Mouse (Mus musculus) liver, embryonic 11.5 days (tissue): ENCODE data around the gene Col24a1. TPM values are rescaled to one million over a fixed set of nuclear protein-coding genes. Genes with fewer than 3 reads are reported as not detected.

Experiments used
- ATAC-seq: fragments of 200-750 bp; cut with Nextera tagmentation; replicated peaks from 2 replicates; pipeline ENCODE4 v1.8.0; 2017; ENCODE audit warnings: moderate number of reproducible peaks, mild to moderate bottlenecking, moderate TSS enrichment, moderate library complexity; ENCODE audit not compliant: low FRiP score
- DNase-seq: peaks from one replicate; pipeline ENCODE4 v3.0.0-alpha.2; 2017; ENCODE audit warnings: low spot score
- H3K27ac ChIP-seq: fragments of 300-500 bp; sonication (generic); 2 replicates; pipeline ENCODE4 v1.5.1; 2014; ENCODE audit warnings: mild to moderate bottlenecking, low read depth, low read length, control low read depth
- H3K27me3 ChIP-seq: fragments of 300-500 bp; sonication (generic); replicated peaks from 2 replicates; pipeline ENCODE4 v1.6.1; 2014; ENCODE audit warnings: low read length, mixed read lengths; ENCODE audit not compliant: control insufficient read depth, insufficient read depth
- H3K36me3 ChIP-seq: fragments of 300-500 bp; sonication (generic); 2 replicates; pipeline ENCODE4 v1.6.1; 2014; ENCODE audit warnings: mild to moderate bottlenecking, low read length, moderate library complexity, mixed read lengths; ENCODE audit not compliant: control insufficient read depth, insufficient read depth
- H3K4me1 ChIP-seq: fragments of 300-500 bp; sonication (generic); replicated peaks from 2 replicates; pipeline ENCODE4 v1.6.1; 2014; ENCODE audit warnings: low read length, mixed read lengths; ENCODE audit not compliant: control insufficient read depth, insufficient read depth
- H3K4me2 ChIP-seq: fragments of 300-500 bp; sonication (generic); 2 replicates; pipeline ENCODE4 v1.6.1; 2014; ENCODE audit warnings: mild to moderate bottlenecking, control low read depth, moderate library complexity
- H3K4me3 ChIP-seq: fragments of 300-500 bp; sonication (generic); 2 replicates; pipeline ENCODE4 v1.5.1; 2014; ENCODE audit warnings: low read depth, low read length, control low read depth
- H3K9ac ChIP-seq: fragments of 300-500 bp; sonication (generic); 2 replicates; pipeline ENCODE4 v1.6.1; 2014; ENCODE audit warnings: low read depth, low read length, control low read depth
- H3K9me3 ChIP-seq: fragments of 300-500 bp; sonication (generic); 2 replicates; pipeline ENCODE4 v1.6.1; 2016; ENCODE audit warnings: low read length, inconsistent platforms, mixed read lengths; ENCODE audit not compliant: control insufficient read depth
- WGBS: fragments of 180-500 bp; shearing (Covaris S2); extraction: QIAGEN DNeasy Blood & Tissue Kit; methylation state at CpG from one replicate; pipeline ENCODE4 v1.1.7; 2014; 5-methylcytosine and 5-hydroxymethylcytosine counted together
- polyA plus RNA-seq: library from polyadenylated mRNA; unstranded; fragments of >200 nt; fragmentation: Nextera tagmentation; extraction: Ambion mirVana; gene quantifications from 2 replicates; pipeline ENCODE4 v1.2.1, GENCODE M21; 2014

Gene Col24a1
- polyA plus RNA-seq, 1 experiment from 2014 or later, result 0.64 TPM

DNA sequence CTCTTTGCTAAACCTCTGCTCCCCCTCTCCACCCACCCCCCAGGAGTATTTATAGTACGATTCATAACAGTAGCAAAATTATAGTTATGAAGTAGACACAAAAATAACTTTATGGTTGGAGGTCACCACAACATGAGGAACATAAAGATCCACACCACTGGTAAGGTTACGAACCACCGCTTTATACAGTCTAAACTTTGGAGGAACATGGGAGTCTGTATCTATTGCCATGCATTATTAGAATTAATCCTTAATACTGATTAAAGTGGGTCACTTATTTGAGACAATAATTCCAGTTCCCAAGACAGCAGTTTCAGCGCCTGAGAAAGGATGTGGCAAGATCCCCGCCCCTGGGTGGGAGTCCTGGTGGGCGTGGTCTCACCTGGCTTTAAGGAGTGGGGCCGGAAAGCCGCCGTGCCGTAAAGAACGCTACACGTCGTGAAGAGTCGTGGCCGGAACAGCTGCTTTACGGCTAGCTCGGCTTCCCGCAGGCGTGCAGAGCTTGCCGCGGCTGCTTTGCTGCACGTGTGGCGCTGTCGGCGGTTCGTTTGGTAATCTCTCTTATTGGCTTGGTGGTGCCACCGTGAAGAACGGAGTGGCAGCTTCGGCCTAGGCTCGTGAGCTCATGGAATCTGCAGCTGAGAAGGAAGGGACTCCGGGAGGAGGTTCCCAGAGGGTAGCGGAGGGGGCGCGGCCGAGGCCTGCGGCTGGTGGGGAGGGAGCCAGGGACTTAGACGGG, 283.6 kb downstream of the Col24a1 start, which contains the start of gene Znhit6:
TSS of gene Znhit6 (plus strand) at position 463 of the 739 bp plus-strand sequence.
- Histone ChIP-seq H3K9me3 (no peaks in the 10 kb centered on the region), H3K9ac (peak within 1 kb of the TSS; percentile 75), H3K27ac (no peak within 1 kb of the TSS), H3K4me1 (peaks cover 10% of the 10 kb centered on the region), H3K27me3 (no peaks in the 10 kb centered on the region), H3K36me3 (peaks cover 18% of the 10 kb centered on the region), H3K4me3 (peak within 1 kb of the TSS; percentile 84), H3K4me2 (peak within 1 kb of the TSS; percentile 88)
- ATAC-seq (peak; percentile 91), DNase-seq (peak; percentile 87)
- 5% methylated on average over 37 of the region's 37 CpGs for WGBS

DNA sequence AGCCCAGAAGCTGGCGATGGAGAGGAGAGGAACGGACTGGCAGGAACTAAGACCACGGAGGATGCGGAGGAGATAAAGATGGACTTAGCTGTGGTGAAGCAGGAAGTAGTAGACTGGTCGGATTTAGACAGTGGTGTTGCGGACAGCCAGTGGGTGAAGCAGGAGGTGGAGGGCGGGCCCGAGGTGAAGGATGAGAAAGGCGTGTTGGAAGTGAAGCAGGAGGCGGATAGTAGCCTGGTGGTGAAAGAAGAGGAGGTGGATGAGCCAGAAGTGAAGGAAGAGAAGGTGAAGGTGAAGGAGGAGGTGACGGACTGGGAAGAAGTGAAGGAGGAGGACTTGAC, 284.2 kb downstream of the Col24a1 start:
- ATAC-seq (peak; percentile 66; the same call in 1 of the 2 replicates), DNase-seq (no peak)
- H3K4me1 ChIP-seq, result peaks cover 10% of the 10 kb centered on the region
- peak overlapping the region; percentile 84 for H3K4me3 ChIP-seq
- peak overlapping the region; percentile 88 for H3K4me2 ChIP-seq
- no peaks in the 10 kb centered on the region for H3K27me3 ChIP-seq
- no peak overlapping the region for H3K27ac ChIP-seq
- H3K9ac ChIP-seq, result peak overlapping the region; percentile 75
- under 1% methylated on average over 11 of the region's 11 CpGs for WGBS
- peaks cover 18% of the 10 kb centered on the region for H3K36me3 ChIP-seq
- no peaks in the 10 kb centered on the region for H3K9me3 ChIP-seq

- H3K4me2 ChIP-seq, result peak overlapping the region; percentile 88
- H3K27me3 ChIP-seq, result no peaks in the 10 kb centered on the region
- ATAC-seq, result no peak
- no peaks in the 10 kb centered on the region for H3K9me3 ChIP-seq
- H3K4me3 ChIP-seq, result peak overlapping the region; percentile 84
- peaks cover 18% of the 10 kb centered on the region for H3K36me3 ChIP-seq
- peaks cover 10% of the 10 kb centered on the region for H3K4me1 ChIP-seq
- no peak for DNase-seq
- H3K27ac ChIP-seq, result no peak overlapping the region
- H3K9ac ChIP-seq, result peak overlapping the region; percentile 75
- 25% methylated on average over 15 of the region's 15 CpGs for WGBS
Observed at GRCm38 (mm10) chr3:145576876-145577275, 284.6 kb downstream of the Col24a1 start.

- Histone ChIP-seq H3K4me2 (no peak overlapping the region), H3K36me3 (peaks cover 30% of the 10 kb centered on the region), H3K4me3 (no peak overlapping the region), H3K27me3 (no peaks in the 10 kb centered on the region), H3K9me3 (no peaks in the 10 kb centered on the region), H3K4me1 (no peaks in the 10 kb centered on the region), H3K27ac (no peak overlapping the region), H3K9ac (no peak overlapping the region)
- DNase-seq (no peak), ATAC-seq (no peak)
- WGBS, result 80% methylated on average over 4 of the region's 4 CpGs
Observed at GRCm38 (mm10) chr3:145583043-145583442, 290.8 kb downstream of the Col24a1 start.

- peaks cover 25% of the 10 kb centered on the region for H3K36me3 ChIP-seq
- no peaks in the 10 kb centered on the region for H3K4me1 ChIP-seq
- ATAC-seq, result no peak
- H3K4me3 ChIP-seq, result no peak overlapping the region
- no peak overlapping the region for H3K27ac ChIP-seq
- WGBS, result 73% methylated on average over 3 of the region's 3 CpGs
- H3K4me2 ChIP-seq, result no peak overlapping the region
- no peaks in the 10 kb centered on the region for H3K9me3 ChIP-seq
- H3K27me3 ChIP-seq, result no peaks in the 10 kb centered on the region
- H3K9ac ChIP-seq, result no peak overlapping the region
- no peak for DNase-seq
Observed at GRCm38 (mm10) chr3:145583522-145584200, 291.4 kb downstream of the Col24a1 start.

DNA sequence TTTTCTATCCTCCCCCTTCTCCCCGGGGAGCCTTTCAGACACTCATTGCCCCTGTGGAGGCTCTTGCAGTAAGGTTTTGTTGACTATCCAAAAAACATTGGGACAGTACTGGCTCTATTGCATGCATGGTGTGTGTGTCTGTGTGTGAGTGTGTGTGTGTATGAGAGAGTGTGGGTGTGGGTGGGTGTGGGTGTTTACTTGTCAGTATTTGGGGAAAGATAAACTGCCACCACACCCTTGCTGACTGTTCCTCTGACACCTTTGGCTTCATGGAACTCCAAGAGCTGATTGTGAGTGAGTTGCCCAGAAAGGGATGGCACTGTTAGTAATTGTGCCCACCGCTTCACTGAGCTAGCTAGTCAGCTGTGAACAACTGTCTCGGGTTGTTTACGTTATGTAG, 298.3 kb downstream of the Col24a1 start:
- DNase-seq (no peak), ATAC-seq (peak; percentile 95)
- no peaks in the 10 kb centered on the region for H3K9me3 ChIP-seq
- peaks cover 3% of the 10 kb centered on the region for H3K4me1 ChIP-seq
- no peak overlapping the region for H3K4me3 ChIP-seq
- peak overlapping the region; percentile 6; the same call in 1 of the 2 replicates for H3K27ac ChIP-seq
- 88% methylated on average over 4 of the region's 4 CpGs for WGBS
- no peak overlapping the region for H3K9ac ChIP-seq
- no peaks in the 10 kb centered on the region for H3K27me3 ChIP-seq
- H3K36me3 ChIP-seq, result peaks cover 22% of the 10 kb centered on the region
- peak overlapping the region; percentile 5; the same call in 1 of the 2 replicates for H3K4me2 ChIP-seq

GRCm38 (mm10) chr3:145591841-145592542, 299.7 kb downstream of the Col24a1 start:
- ATAC-seq (no peak), DNase-seq (no peak)
- Histone ChIP-seq H3K27ac (no peak overlapping the region), H3K4me3 (no peak overlapping the region), H3K4me1 (peaks cover 3% of the 10 kb centered on the region), H3K36me3 (peaks cover 15% of the 10 kb centered on the region), H3K27me3 (no peaks in the 10 kb centered on the region), H3K4me2 (no peak overlapping the region), H3K9me3 (no peaks in the 10 kb centered on the region), H3K9ac (no peak overlapping the region)
- 88% methylated on average over 6 of the region's 6 CpGs for WGBS

DNA sequence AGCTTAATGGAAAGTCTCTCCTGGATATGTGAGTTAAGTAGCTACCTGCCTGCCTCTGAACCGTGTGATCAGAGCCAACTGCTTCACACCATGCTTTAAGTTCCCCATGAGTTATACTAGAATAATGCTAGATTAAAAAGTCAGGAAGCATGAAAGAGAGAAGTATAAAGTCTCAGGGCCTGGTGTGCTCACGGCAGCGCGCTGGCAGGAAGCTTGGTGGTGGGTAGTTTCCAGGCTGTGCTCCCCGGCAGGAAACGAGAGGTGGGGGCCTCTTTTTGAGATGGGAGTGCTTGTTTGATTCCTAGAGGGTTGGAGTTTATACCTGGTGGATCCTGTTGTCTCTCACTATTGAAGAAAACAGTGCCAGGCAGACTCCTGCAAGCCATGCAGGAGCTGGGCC, 303.1 kb downstream of the Col24a1 start:
- H3K27ac ChIP-seq, result no peak overlapping the region
- no peak overlapping the region for H3K9ac ChIP-seq
- no peak for DNase-seq
- H3K4me2 ChIP-seq, result no peak overlapping the region
- H3K4me3 ChIP-seq, result no peak overlapping the region
- 87% methylated on average over 6 of the region's 6 CpGs for WGBS
- ATAC-seq, result no peak
- no peaks in the 10 kb centered on the region for H3K9me3 ChIP-seq
- no peaks in the 10 kb centered on the region for H3K27me3 ChIP-seq
- peaks cover 24% of the 10 kb centered on the region for H3K36me3 ChIP-seq
- no peaks in the 10 kb centered on the region; the same call in 1 of the 2 replicates for H3K4me1 ChIP-seq
